Mouse (Mus musculus) liver, embryonic 12.5 days (tissue): ENCODE measurements at regions not wholly inside any gene's neighbourhood (a gene's known extent, or its start where the extent isn't known, plus 50 kb on each side); places are given as distances from the start of the nearest gene placed in this dataset.
A peak's percentile ranks its signal among the peaks of the same experiment; 100 is the strongest.

Experiments used
- ATAC-seq: fragments of 200-750 bp; cut with Nextera tagmentation; 2 replicates; pipeline ENCODE4 v1.8.0; 2017; ENCODE audit warnings: moderate number of reproducible peaks, mild to moderate bottlenecking, moderate library complexity
- H3K27ac ChIP-seq: fragments of 300-500 bp; sonication (generic); 2 replicates; pipeline ENCODE4 v1.5.1; 2016; ENCODE audit warnings: mild to moderate bottlenecking
- H3K27me3 ChIP-seq: fragments of 300-500 bp; sonication (generic); replicated peaks from 2 replicates; pipeline ENCODE4 v1.6.1; 2016; ENCODE audit warnings: mild to moderate bottlenecking, moderate library complexity
- H3K36me3 ChIP-seq: fragments of 300-500 bp; sonication (generic); 2 replicates; pipeline ENCODE4 v1.6.1; 2016; ENCODE audit warnings: mild to moderate bottlenecking, moderate library complexity
- H3K4me1 ChIP-seq: fragments of 300-500 bp; sonication (generic); 2 replicates; pipeline ENCODE4 v1.6.1; 2016
- H3K4me2 ChIP-seq: fragments of 300-500 bp; sonication (generic); 2 replicates; pipeline ENCODE4 v1.6.1; 2016; ENCODE audit warnings: mild to moderate bottlenecking, moderate library complexity
- H3K4me3 ChIP-seq: fragments of 300-500 bp; sonication (generic); 2 replicates; pipeline ENCODE4 v1.5.1; 2016; ENCODE audit warnings: mild to moderate bottlenecking, moderate library complexity
- H3K9ac ChIP-seq: fragments of 300-500 bp; sonication (generic); 2 replicates; pipeline ENCODE4 v1.6.1; 2016; ENCODE audit warnings: mild to moderate bottlenecking, moderate library complexity
- H3K9me3 ChIP-seq: fragments of 300-500 bp; sonication (generic); replicated peaks from 2 replicates; pipeline ENCODE4 v1.6.1; 2016; ENCODE audit warnings: mild to moderate bottlenecking, moderate library complexity
- WGBS: fragments of 180-500 bp; shearing (Covaris S2); methylation state at CpG from one replicate; pipeline ENCODE4 v1.1.7; 2016; ENCODE audit not compliant: insufficient replicate concordance; 5-methylcytosine and 5-hydroxymethylcytosine counted together

- ATAC-seq: no peak
- H3K27me3 ChIP-seq: peaks cover 26% of the 10 kb centered on the region
- WGBS: 44% methylated on average over 6 of the region's 6 CpGs
- H3K9me3 ChIP-seq: no peaks in the 10 kb centered on the region
- H3K4me2 ChIP-seq: no peak overlapping the region
- no peaks in the 10 kb centered on the region for H3K36me3 ChIP-seq
- no peak overlapping the region for H3K4me3 ChIP-seq
- H3K27ac ChIP-seq: peak overlapping the region; percentile 69
- peaks cover 38% of the 10 kb centered on the region for H3K4me1 ChIP-seq
- H3K9ac ChIP-seq: no peak overlapping the region
Observed at GRCm38 (mm10) chr7:90030486-90031250, 49.9 kb upstream of the Eed start.

GRCm38 (mm10) chr7:90033086-90033485 is 52.3 kb upstream of the Eed start:
- Histone ChIP-seq H3K4me3 (no peak overlapping the region), H3K27me3 (peaks cover 26% of the 10 kb centered on the region), H3K27ac (no peak overlapping the region), H3K4me2 (no peak overlapping the region), H3K36me3 (no peaks in the 10 kb centered on the region), H3K9ac (no peak overlapping the region), H3K9me3 (no peaks in the 10 kb centered on the region), H3K4me1 (peaks cover 53% of the 10 kb centered on the region)
- 91% methylated on average over 2 of the region's 2 CpGs for WGBS
- ATAC-seq: no peak

GRCm38 (mm10) chr7:90033640-90034312 is 53.0 kb upstream of the Eed start:
- 61% methylated on average over 9 of the region's 9 CpGs for WGBS
- Histone ChIP-seq H3K4me3 (no peak overlapping the region), H3K9me3 (no peaks in the 10 kb centered on the region), H3K4me1 (peaks cover 50% of the 10 kb centered on the region), H3K36me3 (no peaks in the 10 kb centered on the region), H3K27ac (peak overlapping the region; percentile 56), H3K4me2 (no peak overlapping the region), H3K27me3 (peaks cover 26% of the 10 kb centered on the region), H3K9ac (no peak overlapping the region)
- ATAC-seq: 0 out of 2 replicates have a peak, but pooled peaks have one; percentile 6

- no peak overlapping the region for H3K4me3 ChIP-seq
- H3K36me3 ChIP-seq: no peaks in the 10 kb centered on the region
- 83% methylated on average over 3 of the region's 3 CpGs for WGBS
- peaks cover 26% of the 10 kb centered on the region for H3K27me3 ChIP-seq
- no peak overlapping the region for H3K9ac ChIP-seq
- ATAC-seq: no peak
- peaks cover 50% of the 10 kb centered on the region for H3K4me1 ChIP-seq
- peak overlapping the region; percentile 56; the same call in 1 of the 2 replicates for H3K27ac ChIP-seq
- no peak overlapping the region for H3K4me2 ChIP-seq
- no peaks in the 10 kb centered on the region for H3K9me3 ChIP-seq
Observed at GRCm38 (mm10) chr7:90034498-90034897, 53.7 kb upstream of the Eed start.

GRCm38 (mm10) chr7:90035396-90035795 is 54.6 kb upstream of the Eed start:
- H3K27me3 ChIP-seq: peaks cover 19% of the 10 kb centered on the region; the same call in 1 of the 2 replicates
- ATAC-seq: no peak
- 64% methylated on average over 7 of the region's 7 CpGs for WGBS
- H3K4me3 ChIP-seq: no peak overlapping the region
- no peaks in the 10 kb centered on the region for H3K36me3 ChIP-seq
- H3K9me3 ChIP-seq: no peaks in the 10 kb centered on the region
- H3K27ac ChIP-seq: no peak overlapping the region; the same call in 1 of the 2 replicates
- no peak overlapping the region for H3K9ac ChIP-seq
- no peak overlapping the region for H3K4me2 ChIP-seq
- H3K4me1 ChIP-seq: peaks cover 44% of the 10 kb centered on the region

GRCm38 (mm10) chr7:90037736-90038135 is 57.0 kb upstream of the Eed start:
- no peak for ATAC-seq
- peaks cover 6% of the 10 kb centered on the region; the same call in 1 of the 2 replicates for H3K27me3 ChIP-seq
- H3K36me3 ChIP-seq: no peaks in the 10 kb centered on the region
- no peaks in the 10 kb centered on the region for H3K9me3 ChIP-seq
- no peak overlapping the region for H3K4me3 ChIP-seq
- no peak overlapping the region for H3K9ac ChIP-seq
- H3K4me1 ChIP-seq: peaks cover 64% of the 10 kb centered on the region
- H3K4me2 ChIP-seq: no peak overlapping the region
- WGBS: 84% methylated on average over 4 of the region's 4 CpGs
- H3K27ac ChIP-seq: no peak overlapping the region

- WGBS: 71% methylated on average over 9 of the region's 9 CpGs
- Histone ChIP-seq H3K9me3 (no peaks in the 10 kb centered on the region), H3K4me1 (peaks cover 73% of the 10 kb centered on the region), H3K4me3 (no peak overlapping the region), H3K4me2 (no peak overlapping the region), H3K36me3 (no peaks in the 10 kb centered on the region), H3K27me3 (no peaks in the 10 kb centered on the region), H3K9ac (no peak overlapping the region), H3K27ac (no peak overlapping the region)
- no peak for ATAC-seq
Observed at GRCm38 (mm10) chr7:90039504-90039903, 58.7 kb upstream of the Eed start.

GRCm38 (mm10) chr7:90040581-90041340 is 60.0 kb upstream of the Eed start:
- no peaks in the 10 kb centered on the region for H3K27me3 ChIP-seq
- no peaks in the 10 kb centered on the region for H3K36me3 ChIP-seq
- H3K4me3 ChIP-seq: no peak overlapping the region
- H3K9ac ChIP-seq: peak overlapping the region; percentile 69
- H3K4me1 ChIP-seq: peaks cover 76% of the 10 kb centered on the region
- H3K27ac ChIP-seq: peak overlapping the region; percentile 91
- WGBS: 58% methylated on average over 11 of the region's 11 CpGs
- H3K4me2 ChIP-seq: peak overlapping the region; percentile 56
- H3K9me3 ChIP-seq: no peaks in the 10 kb centered on the region
- ATAC-seq: peak; percentile 53

- peaks cover 77% of the 10 kb centered on the region for H3K4me1 ChIP-seq
- peak overlapping the region; percentile 91 for H3K27ac ChIP-seq
- peak; percentile 69 for ATAC-seq
Observed at GRCm38 (mm10) chr7:90041565-90042024, 60.8 kb upstream of the Eed start.

GRCm38 (mm10) chr7:90042364-90042763 is 61.6 kb upstream of the Eed start:
- peak overlapping the region; percentile 69 for H3K9ac ChIP-seq
- H3K4me1 ChIP-seq: peaks cover 77% of the 10 kb centered on the region
- peak; percentile 84 for ATAC-seq

More at GRCm38 (mm10) chr7:90041565-90042024, 60.8 kb upstream of the Eed start:
- H3K4me3 ChIP-seq: 0 out of 2 replicates have a peak overlapping the region, but pooled peaks have one; percentile 3
- H3K4me2 ChIP-seq: peak overlapping the region; percentile 56
- WGBS: 22% methylated on average over 5 of the region's 5 CpGs
- H3K9me3 ChIP-seq: no peaks in the 10 kb centered on the region
- H3K36me3 ChIP-seq: no peaks in the 10 kb centered on the region
- peak overlapping the region; percentile 69 for H3K9ac ChIP-seq
- no peaks in the 10 kb centered on the region for H3K27me3 ChIP-seq

GRCm38 (mm10) chr7:90043526-90043925 is 62.7 kb upstream of the Eed start:
- Histone ChIP-seq H3K4me3 (no peak overlapping the region), H3K4me1 (peaks cover 89% of the 10 kb centered on the region), H3K27me3 (no peaks in the 10 kb centered on the region), H3K27ac (peak overlapping the region; percentile 91), H3K4me2 (no peak overlapping the region), H3K9me3 (no peaks in the 10 kb centered on the region), H3K9ac (peak overlapping the region; percentile 34; the same call in 1 of the 2 replicates), H3K36me3 (no peaks in the 10 kb centered on the region)
- no peak for ATAC-seq
- WGBS: 79% methylated on average over 8 of the region's 8 CpGs

More at GRCm38 (mm10) chr7:90042364-90042763, 61.6 kb upstream of the Eed start:
- Histone ChIP-seq H3K27me3 (no peaks in the 10 kb centered on the region), H3K4me2 (peak overlapping the region; percentile 56), H3K4me3 (0 out of 2 replicates have a peak overlapping the region, but pooled peaks have one; percentile 13), H3K9me3 (no peaks in the 10 kb centered on the region), H3K27ac (peak overlapping the region; percentile 91), H3K36me3 (no peaks in the 10 kb centered on the region)
- WGBS: 29% methylated on average over 7 of the region's 7 CpGs
